Mouse (Mus musculus): ENCODE data around the gene Hsd17b6.

DNA sequence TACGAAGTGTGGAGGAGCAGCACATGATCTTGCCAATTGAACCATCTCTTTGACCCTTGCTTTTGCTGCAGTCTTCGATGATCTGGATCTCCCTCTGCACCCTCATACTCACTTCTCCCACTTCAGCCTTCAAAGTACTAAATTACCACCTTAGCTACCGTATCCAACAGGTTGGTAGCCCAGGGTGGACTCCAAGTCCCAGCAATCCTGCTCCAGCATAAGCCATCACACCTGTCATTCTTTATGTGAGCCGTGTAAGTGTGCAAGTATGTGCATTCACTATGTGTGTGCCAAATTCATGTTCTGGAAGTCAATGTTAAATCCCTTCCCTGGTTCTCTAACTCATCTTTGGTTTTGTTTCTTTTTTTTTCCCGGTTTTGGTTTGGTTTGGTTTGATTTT, 44.2 kb upstream of the Hsd17b6 start:
- no peak for TF ChIP-seq CTCF (IDR thresholded peaks at IDR 0.05 in 2 of 3, conservative IDR thresholded peaks at IDR 0.05 in 1 of 3; ENCODE audit: control insufficient read depth in 1 of 3, insufficient read depth in 1 of 3, low read depth in 2 of 3, low read length in 3 of 3, poor library complexity in 1 of 3, severe bottlenecking in 1 of 3)
- no peak for TF ChIP-seq POLR2AphosphoS5 (IDR thresholded peaks at IDR 0.05; ENCODE audit: borderline replicate concordance, low read depth, low read length)
- TF ChIP-seq TAL1 (IDR thresholded peaks at IDR 0.05; ENCODE audit: low read length) = no peak
